Mouse (Mus musculus) G1E (cell line): ENCODE results near the gene Scyl1.

Experiments used
- CTCF ChIP-seq: IDR thresholded peaks from 2 replicates; pipeline ENCODE4 v1.5.1; 2012; ENCODE audit warnings: low read depth, low read length, inconsistent platforms, mixed read lengths
- GATA1 ChIP-seq: IDR thresholded peaks from 2 replicates; pipeline ENCODE4 v1.6.1; 2012; ENCODE audit warnings: borderline replicate concordance, low read length, inconsistent platforms, mixed read lengths
- POLR2AphosphoS5 ChIP-seq: IDR thresholded peaks from 2 replicates; pipeline ENCODE4 v1.6.1; 2012; ENCODE audit warnings: low read depth, low read length, inconsistent platforms; ENCODE audit not compliant: insufficient replicate concordance

- TF ChIP-seq CTCF = no peak
- no peak for TF ChIP-seq GATA1
- no peak for TF ChIP-seq POLR2AphosphoS5
Measured at GRCm38 (mm10) chr19:5802787-5803040, 31.5 kb upstream of the Scyl1 start.
